Mouse (Mus musculus) cerebellum, adult 2 months (tissue): ENCODE results near the gene Zglp1. TPM values are rescaled to one million over a fixed set of nuclear protein-coding genes. Genes with fewer than 3 reads are reported as not detected.
A peak's percentile ranks its signal among the peaks of the same experiment; 100 is the strongest.

Experiments
- DNase-seq, 2 experiments: peaks; one replicate each; pipeline ENCODE4 v3.0.0; 2021
- H3K27ac ChIP-seq: fragments of 200-500 bp; 2 replicates; pipeline ENCODE4 v1.5.1; 2012; ENCODE audit warnings: low read length, control low read depth, inconsistent platforms; ENCODE audit not compliant: insufficient read depth
- H3K27me3 ChIP-seq: fragments of 200-500 bp; 2 replicates; pipeline ENCODE4 v1.6.1; 2012; ENCODE audit warnings: inconsistent platforms, mild to moderate bottlenecking, low read length, moderate library complexity; ENCODE audit not compliant: control insufficient read depth, insufficient read depth
- H3K4me1 ChIP-seq: fragments of 200-500 bp; 2 replicates; pipeline ENCODE4 v1.6.1; 2011; ENCODE audit warnings: low read length; ENCODE audit not compliant: control insufficient read depth, insufficient read depth
- H3K4me3 ChIP-seq: fragments of 200-500 bp; replicated peaks from 2 replicates; pipeline ENCODE3; 2011; ENCODE audit warnings: mild to moderate bottlenecking, low read depth, low read length, control low read depth; ENCODE audit not compliant: insufficient read depth
- CTCF ChIP-seq: fragments of 200-500 bp; IDR thresholded peaks from 2 replicates; pipeline ENCODE4 v1.5.1; 2011; ENCODE audit warnings: low read depth, mild to moderate bottlenecking, control low read depth, low read length, moderate library complexity, borderline replicate concordance; ENCODE audit not compliant: insufficient read depth
- POLR2A ChIP-seq: fragments of 200-500 bp; IDR thresholded peaks from 2 replicates; pipeline ENCODE4 v1.6.1; 2011; ENCODE audit warnings: low read length, control low read depth, borderline replicate concordance; ENCODE audit not compliant: insufficient read depth
- WGBS: fragments of 180-500 bp; shearing (Covaris S2); methylation state at CpG from one replicate; pipeline ENCODE4 v1.1.7; 2018; 5-methylcytosine and 5-hydroxymethylcytosine counted together
- polyA plus RNA-seq: library from polyadenylated mRNA; depleted of rRNA; stranded (reverse); fragments of >200 nt; gene quantifications from 2 replicates; pipeline ENCODE4 v1.2.3, GENCODE M21; 2012

Gene Zglp1
- polyA plus RNA-seq, 1 experiment, result 1.0 TPM

GRCm38 (mm10) chr9:21032491-21032890 is 34.4 kb downstream of the Zglp1 start:
- H3K4me3 ChIP-seq, result peak overlapping the region; percentile 44
- WGBS, result 4% methylated on average over 7 of the region's 7 CpGs
- no peak for DNase-seq
- TF ChIP-seq POLR2A (no peak), CTCF (no peak)
- no peaks in the 10 kb centered on the region; the same call in 1 of the 2 replicates for H3K27me3 ChIP-seq
- peaks cover 9% of the 10 kb centered on the region for H3K4me1 ChIP-seq
- H3K27ac ChIP-seq, result no peak overlapping the region

DNA sequence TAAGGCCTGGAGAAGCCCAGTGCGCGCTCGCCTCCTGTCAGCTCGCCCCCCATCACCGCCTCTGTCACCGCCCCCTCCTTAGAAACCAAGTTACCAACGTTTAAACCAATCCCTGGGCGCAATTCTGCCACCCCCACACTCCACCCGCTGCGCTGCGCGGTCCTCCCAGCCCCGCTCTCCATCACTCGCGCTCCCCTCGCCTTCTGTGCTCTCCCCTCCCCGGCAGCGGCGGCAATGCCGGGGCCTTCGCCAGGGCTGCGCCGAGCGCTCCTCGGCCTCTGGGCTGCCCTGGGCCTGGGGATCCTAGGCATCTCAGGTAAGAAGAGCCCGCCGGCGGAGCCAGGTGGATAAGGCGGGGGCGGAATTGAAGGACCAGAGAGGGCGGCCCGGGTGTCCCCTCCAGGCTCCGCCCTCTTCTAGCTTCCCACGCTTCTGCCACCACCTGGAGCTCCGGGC is 35.0 kb downstream of the Zglp1 start, which contains the start of gene Icam5:
Icam5 (plus strand) TSS at position 178 of the 456 bp plus-strand sequence.
- DNase-seq, result peak in 1 of 2 experiments; percentile 35
- WGBS, result under 1% methylated on average over 35 of the region's 35 CpGs
- TF ChIP-seq CTCF (no peak), POLR2A (no peak)

GRCm38 (mm10) chr9:21031251-21031895 is 35.5 kb downstream of the Zglp1 start:
- no peaks in the 10 kb centered on the region; the same call in 1 of the 2 replicates for H3K27me3 ChIP-seq
- peak overlapping the region; percentile 44 for H3K4me3 ChIP-seq
- WGBS, result under 1% methylated on average over 36 of the region's 36 CpGs
- H3K4me1 ChIP-seq, result peaks cover 9% of the 10 kb centered on the region
- TF ChIP-seq CTCF (no peak), POLR2A (no peak)
- DNase-seq, result peak; percentile 34 to 40
- no peak overlapping the region for H3K27ac ChIP-seq

More for the DNA sequence above, 35.0 kb downstream of the Zglp1 start, which contains the start of gene Icam5:
- Histone ChIP-seq H3K4me1 (peaks cover 9% of the 10 kb centered on the region), H3K27ac (no peak within 1 kb of the TSS), H3K27me3 (no peaks in the 10 kb centered on the region; the same call in 1 of the 2 replicates), H3K4me3 (peak within 1 kb of the TSS; percentile 44)

GRCm38 (mm10) chr9:21030781-21031250 is 36.1 kb downstream of the Zglp1 start:
- peak overlapping the region; percentile 44 for H3K4me3 ChIP-seq
- peaks cover 9% of the 10 kb centered on the region for H3K4me1 ChIP-seq
- TF ChIP-seq CTCF, result peak; percentile 22; the same call in 1 of the 2 replicates
- TF ChIP-seq POLR2A, result no peak
- no peaks in the 10 kb centered on the region; the same call in 1 of the 2 replicates for H3K27me3 ChIP-seq
- under 1% methylated on average over 13 of the region's 13 CpGs for WGBS
- H3K27ac ChIP-seq, result no peak overlapping the region
- DNase-seq, result peak; percentile 76 to 80

DNA sequence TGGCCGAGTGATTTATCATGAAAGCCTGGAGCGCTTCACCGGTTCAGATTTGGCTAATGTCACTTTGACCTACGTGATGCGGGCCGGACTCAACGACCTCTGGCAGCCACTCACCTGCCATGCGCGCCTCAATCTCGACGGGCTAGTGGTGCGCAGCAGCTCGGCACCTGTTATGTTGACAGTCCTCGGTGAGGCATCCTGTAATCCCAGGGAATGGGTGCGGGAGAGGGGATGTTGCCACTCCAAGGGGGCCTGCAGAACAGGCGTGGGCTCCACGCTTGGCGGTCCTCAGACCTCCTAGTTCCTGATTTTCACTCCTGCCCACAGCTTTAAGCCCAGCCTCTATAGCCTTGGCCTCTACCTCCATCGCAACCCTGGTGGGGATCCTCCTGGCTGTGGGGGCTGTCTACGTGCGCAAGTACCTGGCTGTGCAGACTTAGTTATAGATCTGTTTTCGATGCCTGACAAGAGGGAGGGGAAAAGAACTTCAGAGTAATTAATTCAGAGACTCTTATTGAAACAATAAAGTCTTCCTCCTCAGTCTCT is 36.8 kb downstream of the Zglp1 start:
- H3K27ac ChIP-seq, result no peak overlapping the region
- no peaks in the 10 kb centered on the region; the same call in 1 of the 2 replicates for H3K27me3 ChIP-seq
- no peak for DNase-seq
- no peak for TF ChIP-seq CTCF
- H3K4me3 ChIP-seq, result no peak overlapping the region
- 25% methylated on average over 22 of the region's 22 CpGs for WGBS
- H3K4me1 ChIP-seq, result peaks cover 9% of the 10 kb centered on the region

DNA sequence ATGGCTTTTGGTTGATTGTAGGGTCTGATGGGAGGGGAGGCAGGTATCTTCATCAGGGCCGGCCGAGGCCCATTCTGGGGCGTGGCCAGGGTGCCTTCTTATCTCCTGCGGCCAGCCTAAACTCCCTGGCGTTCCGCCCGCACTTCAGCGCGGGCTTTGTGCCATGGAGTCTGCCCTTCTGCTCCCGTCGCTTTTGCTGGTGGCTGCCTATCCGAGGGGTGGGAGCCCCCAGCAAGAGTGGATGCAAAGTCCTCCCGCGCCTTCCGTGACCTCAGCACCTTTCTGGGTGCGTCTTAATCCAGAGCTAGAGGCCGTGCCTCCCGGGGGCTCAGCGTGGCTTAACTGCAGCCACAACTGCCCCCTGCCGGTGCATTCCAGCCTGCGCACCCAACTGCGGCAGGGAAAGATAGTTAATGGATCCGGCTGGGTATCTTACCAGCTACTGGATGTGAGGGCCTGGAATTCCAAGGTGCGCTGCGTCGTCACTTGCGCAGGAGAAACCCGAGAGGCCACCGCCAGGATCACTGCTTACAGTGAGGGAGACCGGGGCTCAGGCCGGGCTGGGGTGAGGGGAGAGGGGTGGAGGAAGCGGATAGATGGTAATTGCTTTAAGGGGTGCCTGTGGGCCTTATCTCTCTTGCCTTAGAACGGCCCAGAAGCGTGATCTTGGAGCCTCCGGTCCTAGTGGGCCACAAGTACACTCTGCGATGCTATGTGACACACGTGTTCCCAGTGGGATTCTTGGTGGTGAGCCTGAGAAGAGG is 37.4 kb downstream of the Zglp1 start, which contains the start of gene Icam4:
Icam4 (plus strand) TSS at position 83 of the 764 bp plus-strand sequence.
- H3K4me3 ChIP-seq, result peak within 1 kb of the TSS; percentile 30
- H3K27ac ChIP-seq, result no peak within 1 kb of the TSS
- H3K27me3 ChIP-seq, result no peaks in the 10 kb centered on the region; the same call in 1 of the 2 replicates
- peak; percentile 52 to 63 for DNase-seq
- TF ChIP-seq CTCF, result peak; percentile 61
- TF ChIP-seq POLR2A, result no peak
- peaks cover 9% of the 10 kb centered on the region for H3K4me1 ChIP-seq
- 3% methylated on average over 37 of the region's 37 CpGs for WGBS

DNA sequence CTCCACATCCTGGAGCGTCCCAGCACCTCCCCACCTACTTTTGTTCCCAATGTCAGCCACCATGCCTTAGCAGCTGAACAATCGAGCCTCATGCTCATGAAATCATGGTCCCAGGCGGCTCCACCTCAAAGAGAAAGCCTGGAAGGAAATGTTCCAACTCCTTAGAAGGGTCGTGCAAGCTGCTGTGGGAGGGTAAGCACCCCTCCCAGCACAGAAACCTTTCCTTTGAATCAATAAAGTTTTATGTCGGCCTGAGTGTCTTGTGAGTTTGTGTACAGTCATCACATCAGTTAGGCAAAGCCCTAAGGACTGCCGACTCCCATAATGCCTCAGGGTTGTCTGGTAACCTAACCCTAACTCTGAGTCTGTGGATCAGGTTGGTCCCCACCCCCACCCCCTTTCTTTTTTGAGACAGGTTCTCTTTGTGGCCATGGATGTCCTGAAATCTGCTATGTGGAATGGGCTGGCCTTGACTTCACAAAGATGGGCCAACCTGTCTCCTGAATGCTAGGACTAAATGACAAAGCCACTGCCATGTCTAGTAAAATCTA is 38.3 kb downstream of the Zglp1 start:
- H3K27ac ChIP-seq, result no peak overlapping the region
- DNase-seq, result no peak
- TF ChIP-seq CTCF, result no peak
- no peak for TF ChIP-seq POLR2A
- no peak overlapping the region for H3K4me3 ChIP-seq
- no peaks in the 10 kb centered on the region; the same call in 1 of the 2 replicates for H3K27me3 ChIP-seq
- H3K4me1 ChIP-seq, result peaks cover 9% of the 10 kb centered on the region
- 84% methylated on average over 6 of the region's 6 CpGs for WGBS
